Mouse (Mus musculus): ENCODE results near the gene Immt. TPM values are rescaled to one million over a fixed set of nuclear protein-coding genes. Genes with fewer than 3 reads are reported as not detected.

Immt gene
- total RNA-seq, 2 experiments from 2014 or later = 140 to 141 TPM

Other genes with a start within 250 kb of the Immt start
- 10 to 100 TPM; 37.8 to 44.2 TPM for gene Kdm3a, start 198.3 kb upstream of the Immt start, total RNA-seq (2021)
- 10 to 100 TPM; 96.9 to 98.7 TPM for gene Reep1, start 123.8 kb upstream of the Immt start, total RNA-seq (2021)
- 10 to 100 TPM; 29.6 to 30.4 TPM for gene Mrpl35, start 4.4 kb upstream of the Immt start, total RNA-seq (2021)
- gene Ptcd3, start 77.4 kb downstream of the Immt start, total RNA-seq (2021) = 10 to 100 TPM; 66.1 to 70.4 TPM
- 10 to 100 TPM; 29.5 to 30.3 TPM for gene Polr1a, start 77.7 kb downstream of the Immt start, total RNA-seq (2021)

Data from left cerebral cortex, postnatal 25 days (tissue).